Mouse (Mus musculus) layer of hippocampus, adult 9-10 months (tissue): ENCODE data around the gene Nbl1.

Experiments used
- DNase-seq: peaks from one replicate; pipeline ENCODE4 v3.0.0; 2022; ENCODE audit warnings: low spot score

Nbl1 gene

GRCm38 (mm10) chr4:139092356-139093195, at the start of gene Nbl1:
Nbl1 (minus strand) TSS chr4:139092993.
- DNase-seq, result no peak

- DNase-seq, result no peak
Observed at GRCm38 (mm10) chr4:139141785-139142184, 49.0 kb upstream of the Nbl1 start.

- DNase-seq, result no peak
Observed at GRCm38 (mm10) chr4:139140267-139140666, 47.5 kb upstream of the Nbl1 start.

- DNase-seq, result no peak
Observed at GRCm38 (mm10) chr4:139136011-139136410, 43.2 kb upstream of the Nbl1 start.

GRCm38 (mm10) chr4:139133109-139133508, 40.3 kb upstream of the Nbl1 start:
- DNase-seq, result no peak

- DNase-seq, result no peak
Observed at GRCm38 (mm10) chr4:139131858-139132672, 39.3 kb upstream of the Nbl1 start.

GRCm38 (mm10) chr4:139130701-139131549, 38.1 kb upstream of the Nbl1 start, which contains the start of gene Minos1:
Minos1 (minus strand) TSS chr4:139131113.
- DNase-seq, result peak; percentile 96

GRCm38 (mm10) chr4:139129806-139130700, 37.3 kb upstream of the Nbl1 start:
- no peak for DNase-seq

GRCm38 (mm10) chr4:139126475-139126874, 33.7 kb upstream of the Nbl1 start:
- no peak for DNase-seq

GRCm38 (mm10) chr4:139124940-139125339, 32.1 kb upstream of the Nbl1 start:
- no peak for DNase-seq

- DNase-seq, result no peak
Observed at GRCm38 (mm10) chr4:139122557-139122956, 29.8 kb upstream of the Nbl1 start.

GRCm38 (mm10) chr4:139120998-139121397, 28.2 kb upstream of the Nbl1 start:
- no peak for DNase-seq

GRCm38 (mm10) chr4:139120281-139120814, 27.6 kb upstream of the Nbl1 start:
- DNase-seq, result no peak

- DNase-seq, result no peak
Observed at GRCm38 (mm10) chr4:139116356-139117063, 23.7 kb upstream of the Nbl1 start.

GRCm38 (mm10) chr4:139115721-139116120, 22.9 kb upstream of the Nbl1 start:
- DNase-seq, result no peak

- no peak for DNase-seq
Observed at GRCm38 (mm10) chr4:139112482-139112881, 19.7 kb upstream of the Nbl1 start.

- no peak for DNase-seq
Observed at GRCm38 (mm10) chr4:139111421-139111820, 18.6 kb upstream of the Nbl1 start.

- DNase-seq, result no peak
Observed at GRCm38 (mm10) chr4:139110858-139111257, 18.1 kb upstream of the Nbl1 start.

GRCm38 (mm10) chr4:139105453-139105852, 12.7 kb upstream of the Nbl1 start:
- DNase-seq, result no peak

GRCm38 (mm10) chr4:139101546-139101945, 8.8 kb upstream of the Nbl1 start:
- no peak for DNase-seq
